Mouse (Mus musculus): ENCODE measurements at regions not wholly inside any gene's neighbourhood (a gene's known extent, or its start where the extent isn't known, plus 50 kb on each side); places are given as distances from the start of the nearest gene placed in this dataset.

DNA sequence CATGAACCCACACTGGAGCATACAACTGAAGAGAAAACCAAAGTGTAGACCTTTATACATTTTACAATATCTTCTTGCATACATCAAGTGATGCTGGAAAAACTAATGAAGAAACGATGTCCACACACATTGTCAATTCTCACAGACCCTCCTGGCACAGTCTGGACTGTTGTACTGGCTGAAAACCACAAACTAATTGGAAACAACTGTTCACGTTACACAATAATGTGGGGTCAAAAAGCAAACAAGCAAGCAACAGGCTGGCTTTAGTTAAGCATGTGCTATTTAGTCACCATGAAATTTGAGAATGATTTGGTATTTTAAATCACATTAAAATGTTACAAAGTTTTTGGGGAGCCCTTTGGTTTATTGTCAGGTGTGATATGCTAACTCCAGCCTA is 155.9 kb upstream of the Mme start:
- H3K79me2 ChIP-seq (ENCODE audit: control insufficient read depth, insufficient read depth): no peaks in the 10 kb centered on the region
- TF ChIP-seq MYOG (IDR thresholded peaks at IDR 0.05; ENCODE audit: control insufficient read depth in 1 of 3, insufficient read depth in 1 of 3, insufficient read length in 2 of 3, low read depth in 2 of 3): no peak
- TF ChIP-seq SRF (IDR thresholded peaks at IDR 0.05; ENCODE audit: control insufficient read depth, insufficient read length, low read depth): no peak
- TF ChIP-seq USF1 (IDR thresholded peaks at IDR 0.05; ENCODE audit: low read depth): no peak
- TF ChIP-seq CEBPB (IDR thresholded peaks at IDR 0.05; ENCODE audit: insufficient read depth, poor library complexity, severe bottlenecking): peak; percentile 56; the same call in 1 of the 2 replicates
- no peak for TF ChIP-seq E2F4 (IDR thresholded peaks at IDR 0.05; ENCODE audit: insufficient read depth)
- H3K4me2 ChIP-seq (ENCODE audit: low read depth): no peak overlapping the region
- no peaks in the 10 kb centered on the region for H3K36me3 ChIP-seq (ENCODE audit: control insufficient read depth, insufficient read depth)
- H3ac ChIP-seq (ENCODE audit: control insufficient read depth, insufficient read length): no peak overlapping the region
- H3K27me3 ChIP-seq (ENCODE audit: control insufficient read depth, insufficient read depth, insufficient read length): no peaks in the 10 kb centered on the region
- H3K4me3 ChIP-seq: no peak overlapping the region

DNA sequence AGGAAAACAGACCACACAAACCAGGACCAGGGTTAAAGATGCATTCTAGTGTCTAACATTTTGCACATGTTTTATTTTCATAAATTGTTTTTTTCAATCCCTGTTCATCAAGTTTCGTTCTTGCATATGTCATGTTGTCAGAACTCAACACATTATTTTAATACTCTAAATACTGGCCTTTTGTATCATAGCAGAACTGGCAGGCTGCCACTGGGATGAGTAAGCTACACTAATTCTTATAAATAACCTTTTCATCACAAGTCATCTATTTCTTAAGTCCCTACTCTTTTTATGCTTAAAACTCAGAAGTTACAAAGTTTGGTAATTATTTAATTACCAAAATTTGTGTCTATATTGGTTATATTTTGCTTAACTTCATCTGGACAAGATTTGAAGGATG is 148.4 kb upstream of the Mme start:
- no peak for TF ChIP-seq CEBPB (IDR thresholded peaks at IDR 0.05; ENCODE audit: insufficient read depth, poor library complexity, severe bottlenecking)
- no peak for TF ChIP-seq TCF12 (IDR thresholded peaks at IDR 0.05; ENCODE audit: insufficient read depth, poor library complexity, severe bottlenecking)
- no peak for TF ChIP-seq POLR2AphosphoS2 (IDR thresholded peaks at IDR 0.05; ENCODE audit: insufficient read length, low read depth)
- no peak for TF ChIP-seq REST (IDR thresholded peaks at IDR 0.05; ENCODE audit: insufficient read depth, insufficient read length)
- TF ChIP-seq E2F4 (IDR thresholded peaks at IDR 0.05; ENCODE audit: insufficient read depth): no peak
- TF ChIP-seq MYOD1 (IDR thresholded peaks at IDR 0.05; ENCODE audit: control insufficient read depth in 1 of 3, insufficient read length in 2 of 3, low read depth in 2 of 3): no peak
- TF ChIP-seq MAX (IDR thresholded peaks at IDR 0.05; ENCODE audit: low read depth): no peak
- TF ChIP-seq MYOG (IDR thresholded peaks at IDR 0.05; ENCODE audit: control insufficient read depth in 1 of 3, insufficient read depth in 1 of 3, insufficient read length in 2 of 3, low read depth in 2 of 3): no peak
- no peak for TF ChIP-seq POLR2A (IDR thresholded peaks at IDR 0.05; ENCODE audit: insufficient read length, low read depth)
- no peak for TF ChIP-seq TCF3 (IDR thresholded peaks at IDR 0.05; ENCODE audit: insufficient read length, low read depth)
- TF ChIP-seq USF1 (IDR thresholded peaks at IDR 0.05; ENCODE audit: low read depth): no peak
- no peak for TF ChIP-seq SRF (IDR thresholded peaks at IDR 0.05; ENCODE audit: control insufficient read depth, insufficient read length, low read depth)
- no peak overlapping the region for H3ac ChIP-seq (ENCODE audit: control insufficient read depth, insufficient read length)
- H3K4me2 ChIP-seq (ENCODE audit: low read depth): peak overlapping the region; percentile 0
- H3K4me3 ChIP-seq: no peak overlapping the region
- no peaks in the 10 kb centered on the region for H3K79me2 ChIP-seq (ENCODE audit: control insufficient read depth, insufficient read depth)
- H3K36me3 ChIP-seq (ENCODE audit: control insufficient read depth, insufficient read depth): no peaks in the 10 kb centered on the region
- no peaks in the 10 kb centered on the region for H3K27me3 ChIP-seq (ENCODE audit: control insufficient read depth, insufficient read depth, insufficient read length)

DNA sequence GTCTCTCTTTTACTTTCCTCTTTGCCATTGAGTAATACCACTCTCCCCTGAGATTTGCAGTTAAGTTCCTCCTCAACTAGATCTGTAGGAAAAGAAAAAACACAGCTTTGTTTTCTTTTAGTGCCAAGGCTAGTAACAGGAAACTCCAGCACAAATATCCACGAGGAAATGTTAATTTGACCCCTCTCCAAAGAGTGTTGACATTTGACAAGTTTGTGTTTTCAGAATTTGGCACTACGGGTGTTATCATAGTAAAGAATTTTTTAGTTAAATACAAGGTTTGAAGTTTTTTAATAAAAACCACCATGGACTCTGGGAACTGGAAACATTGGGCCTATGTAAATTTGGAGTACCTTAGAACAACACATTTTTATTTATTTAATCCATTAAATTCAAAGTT is 126.1 kb upstream of the Mme start:
- TF ChIP-seq USF1 (IDR thresholded peaks at IDR 0.05; ENCODE audit: low read depth) (no peak), POLR2A (IDR thresholded peaks at IDR 0.05; ENCODE audit: insufficient read length, low read depth) (no peak), TCF12 (IDR thresholded peaks at IDR 0.05; ENCODE audit: insufficient read depth, poor library complexity, severe bottlenecking) (no peak), CEBPB (IDR thresholded peaks at IDR 0.05; ENCODE audit: insufficient read depth, poor library complexity, severe bottlenecking) (no peak), TCF3 (IDR thresholded peaks at IDR 0.05; ENCODE audit: insufficient read length, low read depth) (no peak), MAX (IDR thresholded peaks at IDR 0.05; ENCODE audit: low read depth) (no peak), POLR2AphosphoS2 (IDR thresholded peaks at IDR 0.05; ENCODE audit: insufficient read length, low read depth) (no peak), MYOG (IDR thresholded peaks at IDR 0.05; ENCODE audit: control insufficient read depth in 1 of 3, insufficient read depth in 1 of 3, insufficient read length in 2 of 3, low read depth in 2 of 3) (no peak)
- Histone ChIP-seq H3ac (ENCODE audit: control insufficient read depth, insufficient read length) (no peak overlapping the region), H3K4me2 (ENCODE audit: low read depth) (no peak overlapping the region), H3K36me3 (ENCODE audit: control insufficient read depth, insufficient read depth) (no peaks in the 10 kb centered on the region), H3K79me2 (ENCODE audit: control insufficient read depth, insufficient read depth) (no peaks in the 10 kb centered on the region), H3K4me3 (no peak overlapping the region), H3K27me3 (ENCODE audit: control insufficient read depth, insufficient read depth, insufficient read length) (no peaks in the 10 kb centered on the region)

DNA sequence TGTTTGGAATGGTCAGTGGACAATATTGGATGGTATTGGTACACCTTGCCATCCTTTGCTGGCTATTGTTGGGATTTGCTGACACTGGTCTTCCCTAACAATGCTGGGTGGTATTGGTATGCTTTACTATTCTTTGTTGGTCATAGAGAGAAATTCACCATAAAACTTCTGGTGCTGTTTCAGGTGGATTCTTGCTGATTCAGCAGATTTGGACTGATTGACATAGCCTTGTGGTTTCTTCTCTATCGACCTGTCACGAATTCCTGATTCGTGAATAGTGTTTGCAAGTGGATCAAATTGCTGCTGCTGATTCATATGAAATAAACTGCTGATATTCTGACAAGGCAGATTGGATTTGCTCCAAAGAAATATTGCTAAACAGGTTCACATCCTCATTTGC is 109.5 kb upstream of the Mme start:
- Histone ChIP-seq H3K4me3 (no peak overlapping the region), H3K27me3 (ENCODE audit: control insufficient read depth, insufficient read depth, insufficient read length) (no peaks in the 10 kb centered on the region), H3K36me3 (ENCODE audit: control insufficient read depth, insufficient read depth) (no peaks in the 10 kb centered on the region), H3K79me2 (ENCODE audit: control insufficient read depth, insufficient read depth) (no peaks in the 10 kb centered on the region), H3ac (ENCODE audit: control insufficient read depth, insufficient read length) (no peak overlapping the region), H3K4me2 (ENCODE audit: low read depth) (no peak overlapping the region)
- TF ChIP-seq POLR2AphosphoS2 (IDR thresholded peaks at IDR 0.05; ENCODE audit: insufficient read length, low read depth): no peak
- TF ChIP-seq USF1 (IDR thresholded peaks at IDR 0.05; ENCODE audit: low read depth): no peak

DNA sequence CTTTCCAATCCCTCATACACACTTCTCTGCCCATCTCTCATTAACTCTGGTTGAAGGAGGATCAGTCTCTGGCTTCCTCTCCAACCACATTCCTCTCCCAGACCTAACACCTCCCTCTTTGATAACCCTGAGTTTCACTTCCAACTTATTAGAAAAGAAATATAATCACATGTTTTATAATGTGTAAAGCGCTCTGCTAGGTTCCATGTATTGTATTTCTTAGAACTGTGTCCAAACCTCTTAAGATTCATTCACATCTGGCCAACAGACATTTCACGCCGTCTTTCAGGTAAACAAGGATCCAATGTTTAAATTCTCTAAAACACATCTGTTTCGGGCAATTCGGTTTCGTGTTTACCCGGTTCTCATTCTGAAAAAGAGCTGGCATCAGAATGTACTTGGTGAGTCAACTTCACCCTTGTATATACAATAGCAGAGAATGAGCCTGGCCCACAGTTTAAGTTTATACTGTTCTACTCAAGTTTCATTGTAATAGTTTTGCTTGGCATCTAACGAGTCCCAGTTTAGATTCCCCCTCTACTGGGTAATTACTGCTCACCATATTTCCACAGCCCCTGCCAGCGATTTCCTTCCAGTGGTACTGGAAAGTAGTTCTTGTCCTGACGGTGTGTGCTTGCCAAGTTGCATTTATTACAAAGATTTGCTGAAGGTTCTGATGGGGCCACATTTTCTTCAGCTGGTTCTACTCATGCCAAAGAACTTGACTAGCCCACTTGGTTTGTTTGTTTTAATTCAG is 103.8 kb upstream of the Mme start:
- TF ChIP-seq TCF12 (IDR thresholded peaks at IDR 0.05; ENCODE audit: insufficient read depth, poor library complexity, severe bottlenecking) (no peak), POLR2A (IDR thresholded peaks at IDR 0.05; ENCODE audit: insufficient read length, low read depth) (no peak), REST (IDR thresholded peaks at IDR 0.05; ENCODE audit: insufficient read depth, insufficient read length) (no peak)

More for the DNA sequence above, 103.8 kb upstream of the Mme start:
- Histone ChIP-seq H3K4me3 (no peak overlapping the region), H3ac (ENCODE audit: control insufficient read depth, insufficient read length) (no peak overlapping the region), H3K36me3 (ENCODE audit: control insufficient read depth, insufficient read depth) (no peaks in the 10 kb centered on the region), H3K27me3 (ENCODE audit: control insufficient read depth, insufficient read depth, insufficient read length) (no peaks in the 10 kb centered on the region), H3K79me2 (ENCODE audit: control insufficient read depth, insufficient read depth) (no peaks in the 10 kb centered on the region), H3K4me2 (ENCODE audit: low read depth) (peak overlapping the region; percentile 35)

Measured in myocyte (in vitro differentiated cells).